Mouse (Mus musculus) midbrain, embryonic 13.5 days (tissue): ENCODE data around the gene Slc4a11. TPM values are rescaled to one million over a fixed set of nuclear protein-coding genes. Genes with fewer than 3 reads are reported as not detected.

ENCODE experiments used
- ATAC-seq: fragments of 200-750 bp; cut with Nextera tagmentation; 2 replicates; pipeline ENCODE4 v1.8.0; 2017; ENCODE audit warnings: mild to moderate bottlenecking, moderate TSS enrichment, moderate library complexity
- H3K27ac ChIP-seq: fragments of 300-500 bp; sonication (generic); 2 replicates; pipeline ENCODE4 v1.5.1; 2015; ENCODE audit warnings: inconsistent platforms, mild to moderate bottlenecking, moderate library complexity
- H3K27me3 ChIP-seq: fragments of 300-500 bp; sonication (generic); 2 replicates; pipeline ENCODE4 v1.6.1; 2015; ENCODE audit warnings: mild to moderate bottlenecking, inconsistent platforms
- H3K36me3 ChIP-seq: fragments of 300-500 bp; sonication (generic); 2 replicates; pipeline ENCODE4 v1.6.1; 2015; ENCODE audit warnings: mild to moderate bottlenecking, inconsistent platforms
- H3K4me1 ChIP-seq: fragments of 300-500 bp; sonication (generic); replicated peaks from 2 replicates; pipeline ENCODE4 v1.6.1; 2015; ENCODE audit warnings: inconsistent platforms
- H3K4me2 ChIP-seq: fragments of 300-500 bp; sonication (generic); replicated peaks from 2 replicates; pipeline ENCODE4 v1.6.1; 2015; ENCODE audit warnings: moderate library complexity, mild to moderate bottlenecking, inconsistent platforms
- H3K4me3 ChIP-seq: fragments of 300-500 bp; sonication (generic); replicated peaks from 2 replicates; pipeline ENCODE4 v1.5.1; 2015; ENCODE audit warnings: mild to moderate bottlenecking, inconsistent platforms
- H3K9ac ChIP-seq: fragments of 300-500 bp; sonication (generic); replicated peaks from 2 replicates; pipeline ENCODE4 v1.6.1; 2015; ENCODE audit warnings: mild to moderate bottlenecking, inconsistent platforms
- H3K9me3 ChIP-seq: fragments of 300-500 bp; sonication (generic); 2 replicates; pipeline ENCODE4 v1.6.1; 2016; ENCODE audit warnings: mild to moderate bottlenecking, inconsistent platforms
- WGBS: fragments of 180-500 bp; shearing (Covaris S2); methylation state at CpG from one replicate; pipeline ENCODE4 v1.1.7; 2015; 5-methylcytosine and 5-hydroxymethylcytosine counted together
- polyA plus RNA-seq: library from polyadenylated mRNA; unstranded; fragments of >200 nt; fragmentation: Nextera tagmentation; extraction: Ambion mirVana; gene quantifications from 2 replicates; pipeline ENCODE4 v1.2.1, GENCODE M21; 2015

Gene Slc4a11
- polyA plus RNA-seq, 1 experiment from 2014 or later = 0.61 TPM

DNA sequence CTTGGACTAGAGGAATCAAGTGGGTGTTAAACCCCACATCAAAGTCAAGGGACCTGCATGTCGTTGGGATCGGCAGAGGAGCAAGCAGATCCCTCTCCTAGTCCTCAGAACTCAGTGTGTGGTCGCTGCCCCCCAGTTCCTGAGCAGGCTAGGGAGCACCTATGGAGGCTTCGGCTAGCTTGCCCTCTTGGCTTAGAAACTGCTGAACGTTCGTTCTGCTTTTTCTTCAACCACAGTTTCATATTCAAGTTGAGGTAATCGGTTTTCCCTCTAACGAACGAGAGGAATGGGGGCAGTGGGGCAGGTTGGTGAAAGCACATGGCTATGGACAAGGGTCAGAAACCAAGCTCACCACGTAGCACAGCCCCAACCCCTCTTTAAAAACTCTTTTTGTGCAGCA, 9.7 kb upstream of the Slc4a11 start:
- ATAC-seq = no peak
- H3K9ac ChIP-seq = no peak overlapping the region
- 64% methylated on average over 10 of the region's 10 CpGs for WGBS
- H3K4me2 ChIP-seq = no peak overlapping the region
- peaks cover 59% of the 10 kb centered on the region for H3K36me3 ChIP-seq
- H3K9me3 ChIP-seq = no peaks in the 10 kb centered on the region
- H3K27ac ChIP-seq = no peak overlapping the region
- no peaks in the 10 kb centered on the region for H3K27me3 ChIP-seq
- no peaks in the 10 kb centered on the region for H3K4me1 ChIP-seq
- no peak overlapping the region for H3K4me3 ChIP-seq

DNA sequence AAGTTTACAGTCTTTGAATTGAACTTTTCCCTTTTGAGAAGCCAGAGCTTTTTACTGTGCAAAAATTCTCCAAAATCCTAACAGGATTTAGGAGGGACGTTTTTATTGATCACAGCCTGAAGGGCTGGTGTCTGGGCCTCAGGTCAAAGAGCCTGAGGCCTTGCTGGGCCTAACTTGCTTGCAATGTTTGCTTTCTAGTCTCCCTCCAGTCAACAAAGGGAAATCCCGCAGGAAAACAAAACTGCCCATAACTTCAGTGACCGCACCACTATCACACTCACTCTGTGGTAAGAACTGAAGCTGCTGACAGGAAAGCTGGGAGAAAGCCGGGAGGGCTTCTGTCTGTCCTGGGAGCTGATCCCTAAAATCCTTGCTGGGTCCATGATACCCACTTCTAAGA, 9.3 kb upstream of the Slc4a11 start:
- H3K27me3 ChIP-seq = no peaks in the 10 kb centered on the region
- no peak overlapping the region for H3K27ac ChIP-seq
- no peak overlapping the region for H3K4me3 ChIP-seq
- H3K9me3 ChIP-seq = no peaks in the 10 kb centered on the region
- no peak overlapping the region for H3K9ac ChIP-seq
- H3K36me3 ChIP-seq = peaks cover 55% of the 10 kb centered on the region
- ATAC-seq = no peak
- no peaks in the 10 kb centered on the region for H3K4me1 ChIP-seq
- no peak overlapping the region for H3K4me2 ChIP-seq
- 75% methylated on average over 4 of the region's 4 CpGs for WGBS

DNA sequence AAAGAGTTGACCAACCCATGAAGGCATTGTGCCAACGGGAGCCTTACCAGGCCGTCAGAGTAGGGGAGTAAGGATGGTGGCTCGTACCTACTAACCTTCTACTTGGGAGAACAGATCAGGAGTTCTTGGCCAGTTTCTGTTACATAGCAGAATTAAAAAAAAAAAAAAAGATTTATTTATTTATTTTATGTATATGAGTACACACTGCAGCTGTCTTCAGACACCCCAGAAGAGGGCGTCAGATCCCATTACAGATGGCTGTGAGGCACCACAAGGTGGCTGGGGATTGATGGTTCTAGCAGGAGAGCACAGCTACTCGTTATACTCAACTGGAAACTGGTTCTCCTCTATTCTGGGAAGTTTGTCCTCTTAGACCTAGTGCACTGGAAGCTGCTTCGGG, 7.9 kb upstream of the Slc4a11 start:
- H3K4me3 ChIP-seq = no peak overlapping the region
- WGBS = 76% methylated on average over 6 of the region's 6 CpGs
- no peaks in the 10 kb centered on the region for H3K9me3 ChIP-seq
- H3K9ac ChIP-seq = no peak overlapping the region
- no peak for ATAC-seq
- H3K4me2 ChIP-seq = no peak overlapping the region
- H3K4me1 ChIP-seq = no peaks in the 10 kb centered on the region
- H3K27ac ChIP-seq = no peak overlapping the region; the same call in 1 of the 2 replicates
- H3K27me3 ChIP-seq = peaks cover 2% of the 10 kb centered on the region; the same call in 1 of the 2 replicates
- H3K36me3 ChIP-seq = peaks cover 41% of the 10 kb centered on the region

DNA sequence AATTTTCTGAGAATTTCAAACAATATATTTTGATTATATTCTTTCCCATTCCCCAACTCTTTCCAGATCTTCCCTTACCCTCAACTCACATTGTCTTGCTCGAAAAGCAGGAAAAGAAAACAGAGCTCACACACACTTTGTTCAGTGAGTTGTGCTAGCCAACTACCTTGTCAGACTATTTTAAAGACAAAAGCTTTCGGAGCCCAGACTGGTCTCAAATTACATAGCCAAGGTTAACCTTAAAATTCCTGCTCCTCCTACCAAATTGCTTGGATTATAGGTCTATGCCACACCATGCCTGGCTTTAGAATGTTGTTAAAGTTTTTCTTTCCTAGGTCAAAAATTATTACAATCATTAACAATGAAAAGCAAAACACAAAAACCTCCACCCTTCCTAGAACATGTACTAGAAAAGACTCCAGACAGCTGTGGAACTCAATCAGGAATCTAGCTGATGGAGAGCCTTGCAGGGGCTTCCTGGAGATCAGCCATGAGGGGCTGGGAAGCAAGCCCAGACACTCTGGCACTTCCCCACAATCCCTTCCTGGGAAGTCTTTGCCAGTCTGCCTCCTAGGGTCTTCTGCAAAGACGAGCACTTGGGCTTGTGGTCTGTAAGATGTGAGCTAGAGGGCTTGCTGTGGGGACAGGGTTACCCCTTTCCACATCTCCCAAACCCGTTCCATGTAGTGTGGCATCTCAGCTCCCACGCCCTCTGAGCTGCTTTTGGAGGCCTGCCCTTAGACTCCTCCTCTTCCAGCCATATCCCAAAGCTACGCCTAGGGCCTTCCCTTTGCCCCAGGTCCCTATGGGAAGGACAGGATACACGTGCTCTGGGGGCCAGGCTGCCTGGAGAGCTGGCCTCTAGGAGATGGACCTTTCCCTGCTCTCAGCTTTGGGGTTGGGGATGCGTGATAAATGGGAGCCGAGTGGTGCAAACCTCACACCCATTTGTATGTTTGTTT, 7.0 kb upstream of the Slc4a11 start:
- WGBS = 72% methylated on average over 9 of the region's 9 CpGs
- H3K9me3 ChIP-seq = no peaks in the 10 kb centered on the region
- no peak for ATAC-seq

DNA sequence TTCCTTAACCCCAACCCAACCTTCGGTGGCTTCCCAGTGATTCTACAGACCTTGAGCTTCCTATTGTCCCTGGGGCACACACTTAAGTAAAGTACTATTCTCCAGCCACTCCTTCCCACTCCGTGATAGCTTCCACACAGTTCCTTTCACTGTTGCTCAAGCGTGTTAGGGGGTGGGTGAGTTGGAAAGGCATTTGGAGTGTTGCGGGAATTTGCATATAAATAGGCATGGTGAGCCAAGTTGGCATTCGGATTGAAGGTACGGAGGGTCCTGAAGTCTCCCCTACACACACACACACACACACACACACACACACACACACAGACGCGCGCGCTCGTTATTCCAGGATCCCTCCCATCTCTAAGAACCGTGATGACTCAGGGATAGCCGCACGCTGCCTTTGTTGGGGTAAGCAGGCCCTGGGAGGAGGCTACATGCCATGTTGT, 525 bp upstream of the Slc4a11 start:
- H3K4me2 ChIP-seq = peak overlapping the region; percentile 98
- no peaks in the 10 kb centered on the region for H3K9me3 ChIP-seq
- 0% methylated on average over 13 of the region's 14 CpGs for WGBS
- peak; percentile 22; the same call in 1 of the 2 replicates for ATAC-seq
- no peaks in the 10 kb centered on the region for H3K36me3 ChIP-seq
- peak overlapping the region; percentile 52 for H3K4me3 ChIP-seq
- peak overlapping the region; percentile 49 for H3K9ac ChIP-seq
- H3K27me3 ChIP-seq = peaks cover 52% of the 10 kb centered on the region
- H3K27ac ChIP-seq = no peak overlapping the region
- peaks cover 20% of the 10 kb centered on the region for H3K4me1 ChIP-seq

More for the DNA sequence above, 7.0 kb upstream of the Slc4a11 start:
- H3K9ac ChIP-seq = no peak overlapping the region
- no peak overlapping the region for H3K4me2 ChIP-seq
- no peak overlapping the region for H3K4me3 ChIP-seq
- H3K36me3 ChIP-seq = peaks cover 32% of the 10 kb centered on the region
- H3K27ac ChIP-seq = no peak overlapping the region
- H3K27me3 ChIP-seq = peaks cover 10% of the 10 kb centered on the region; the same call in 1 of the 2 replicates
- no peaks in the 10 kb centered on the region for H3K4me1 ChIP-seq

DNA sequence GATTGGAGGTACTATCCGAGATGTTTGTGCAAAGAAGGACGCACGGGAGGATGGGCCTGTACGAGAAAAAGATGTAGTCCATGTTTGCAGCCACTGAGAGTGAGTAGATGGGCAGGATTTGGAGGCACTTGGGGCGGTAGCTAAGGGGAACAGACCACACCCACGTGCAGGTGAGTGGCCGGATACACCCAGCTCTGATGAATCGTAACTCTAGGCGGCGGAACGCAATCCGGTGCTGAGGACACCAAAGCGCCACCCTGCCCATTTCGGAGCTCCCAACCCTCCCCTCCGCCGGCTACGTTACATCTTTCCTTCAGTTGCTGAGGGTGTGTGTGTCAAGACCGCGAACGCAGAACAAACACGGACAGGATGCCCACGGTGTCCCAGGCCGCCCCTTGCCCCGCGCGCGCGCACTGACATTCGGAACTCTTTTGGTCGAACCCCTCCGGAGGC, 593 bp downstream of the Slc4a11 start:
- H3K27me3 ChIP-seq = peaks cover 52% of the 10 kb centered on the region
- peak overlapping the region; percentile 49 for H3K9ac ChIP-seq
- H3K9me3 ChIP-seq = no peaks in the 10 kb centered on the region
- H3K4me3 ChIP-seq = peak overlapping the region; percentile 52
- no peaks in the 10 kb centered on the region for H3K36me3 ChIP-seq
- WGBS = under 1% methylated on average over 30 of the region's 31 CpGs
- peak; percentile 19 for ATAC-seq
- H3K27ac ChIP-seq = no peak overlapping the region
- H3K4me2 ChIP-seq = peak overlapping the region; percentile 98
- peaks cover 20% of the 10 kb centered on the region for H3K4me1 ChIP-seq

DNA sequence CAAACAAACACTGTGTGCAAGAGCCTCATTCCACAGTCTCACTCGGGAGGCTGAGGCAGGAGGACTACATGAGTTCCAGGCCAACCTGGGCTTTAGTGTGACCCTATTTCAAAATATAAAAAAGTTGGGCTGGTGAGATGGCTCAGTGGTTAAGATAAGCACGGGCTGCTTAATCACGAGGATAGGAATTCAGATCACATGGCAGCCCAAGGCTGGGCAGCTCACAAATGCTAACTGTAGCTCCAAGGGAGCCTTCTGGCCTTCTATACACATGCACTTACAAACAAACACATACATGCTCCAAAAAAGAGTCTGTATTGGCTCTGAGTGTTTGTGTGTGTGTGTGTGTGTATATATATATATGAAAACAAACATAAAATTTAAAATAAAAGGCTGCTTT, 3.8 kb downstream of the Slc4a11 start:
- Histone ChIP-seq H3K9me3 (no peaks in the 10 kb centered on the region), H3K4me2 (no peak overlapping the region), H3K9ac (no peak overlapping the region), H3K36me3 (no peaks in the 10 kb centered on the region), H3K27me3 (peaks cover 37% of the 10 kb centered on the region), H3K4me1 (peaks cover 20% of the 10 kb centered on the region), H3K4me3 (no peak overlapping the region), H3K27ac (no peak overlapping the region)
- no peak for ATAC-seq
- 50% methylated on average over 3 of the region's 3 CpGs for WGBS

DNA sequence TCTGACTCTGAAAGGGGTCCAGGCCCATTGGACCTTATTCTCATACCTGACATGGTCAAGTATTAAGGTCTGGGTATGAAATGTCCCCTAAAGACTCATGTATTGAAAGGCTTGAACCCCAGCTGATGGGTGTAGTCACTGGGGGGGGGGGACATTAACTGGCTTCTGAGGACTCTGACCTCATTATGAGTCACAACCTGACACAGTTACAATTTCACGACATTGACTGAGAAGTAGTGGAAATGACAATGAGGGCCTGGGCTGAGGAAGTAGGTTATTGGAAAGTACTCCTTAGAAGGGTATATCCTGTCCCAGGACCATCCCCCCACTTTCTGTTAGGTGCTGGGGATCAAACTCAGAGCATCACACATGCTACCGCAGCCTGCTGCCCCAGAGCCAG, 8.3 kb downstream of the Slc4a11 start:
- peaks cover 34% of the 10 kb centered on the region for H3K36me3 ChIP-seq
- no peak overlapping the region for H3K9ac ChIP-seq
- no peaks in the 10 kb centered on the region for H3K4me1 ChIP-seq
- no peak overlapping the region for H3K27ac ChIP-seq
- no peaks in the 10 kb centered on the region for H3K27me3 ChIP-seq
- no peak overlapping the region for H3K4me2 ChIP-seq
- 84% methylated on average over 2 of the region's 2 CpGs for WGBS
- H3K4me3 ChIP-seq = no peak overlapping the region
- no peaks in the 10 kb centered on the region for H3K9me3 ChIP-seq
- no peak for ATAC-seq

DNA sequence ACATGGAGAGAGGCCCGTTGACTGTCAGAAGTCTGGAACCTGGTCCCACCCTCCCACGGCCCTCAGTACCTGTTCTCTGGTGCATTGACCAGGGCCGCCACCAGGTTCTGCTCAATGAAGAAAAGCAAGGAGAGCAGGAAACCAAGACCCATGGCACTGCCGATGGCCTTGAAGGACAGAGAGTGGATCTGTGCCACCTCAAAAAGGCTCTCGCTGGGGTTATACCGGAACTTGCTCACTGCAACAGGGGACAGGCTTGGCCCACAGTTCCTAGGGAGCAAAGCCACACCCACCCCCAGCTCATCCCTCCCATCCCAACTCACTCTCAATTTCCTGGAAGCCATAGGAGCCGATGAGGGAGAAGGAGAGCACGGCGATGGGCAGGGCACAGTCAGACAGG, 11.9 kb downstream of the Slc4a11 start:
- Histone ChIP-seq H3K4me3 (no peak overlapping the region), H3K4me1 (no peaks in the 10 kb centered on the region), H3K9me3 (no peaks in the 10 kb centered on the region), H3K27ac (no peak overlapping the region), H3K4me2 (no peak overlapping the region), H3K9ac (no peak overlapping the region), H3K36me3 (peaks cover 69% of the 10 kb centered on the region), H3K27me3 (no peaks in the 10 kb centered on the region)
- no peak for ATAC-seq
- WGBS = 92% methylated on average over 9 of the region's 9 CpGs

DNA sequence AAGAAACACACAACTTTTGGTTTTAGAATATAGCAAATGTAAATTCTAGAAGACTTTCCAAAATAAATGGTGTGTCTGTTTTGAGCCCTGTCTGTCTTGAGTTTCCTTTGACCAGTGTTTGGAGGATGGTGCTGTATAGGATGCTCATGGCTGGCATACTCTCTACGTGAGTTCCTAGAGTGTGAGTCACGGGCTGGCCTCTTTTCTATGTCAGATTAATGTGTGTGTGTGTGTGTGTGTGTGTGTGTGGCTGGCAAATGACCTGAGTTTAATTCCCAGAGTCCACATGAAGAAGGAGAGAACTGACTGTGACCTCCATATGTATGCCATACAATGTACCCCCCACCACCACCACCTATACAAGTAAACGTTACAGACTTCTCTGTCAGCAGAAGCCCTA, 15.8 kb downstream of the Slc4a11 start:
- Histone ChIP-seq H3K27me3 (no peaks in the 10 kb centered on the region), H3K9me3 (no peaks in the 10 kb centered on the region), H3K4me3 (no peak overlapping the region), H3K27ac (no peak overlapping the region), H3K36me3 (peaks cover 100% of the 10 kb centered on the region), H3K4me2 (no peak overlapping the region), H3K9ac (no peak overlapping the region), H3K4me1 (no peaks in the 10 kb centered on the region)
- 84% methylated on average over 3 of the region's 3 CpGs for WGBS
- ATAC-seq = no peak

DNA sequence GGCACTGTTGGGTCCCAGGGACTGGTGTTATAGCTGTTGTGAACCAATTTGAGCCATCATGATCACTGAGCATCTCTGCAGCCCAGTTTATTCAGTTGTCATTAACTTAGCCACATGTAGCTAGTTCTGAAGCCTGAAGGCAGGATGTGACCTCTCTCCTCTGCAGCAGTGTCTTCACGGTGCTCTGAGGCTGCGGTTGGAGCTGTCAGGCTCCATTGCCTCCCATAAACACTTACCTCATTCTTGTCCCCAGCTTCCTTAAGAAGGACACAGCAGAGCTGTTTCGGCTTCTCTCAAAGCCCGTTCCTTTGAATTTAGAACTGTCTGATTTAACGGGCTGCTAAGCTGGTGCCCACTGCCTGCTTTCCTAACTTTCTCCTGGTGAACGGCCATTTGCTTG, 17.4 kb downstream of the Slc4a11 start:
- WGBS = 92% methylated on average over 6 of the region's 6 CpGs
- no peak overlapping the region for H3K27ac ChIP-seq
- no peaks in the 10 kb centered on the region for H3K4me1 ChIP-seq
- H3K4me2 ChIP-seq = no peak overlapping the region
- H3K27me3 ChIP-seq = no peaks in the 10 kb centered on the region
- peaks cover 100% of the 10 kb centered on the region for H3K36me3 ChIP-seq
- no peak for ATAC-seq
- no peak overlapping the region for H3K4me3 ChIP-seq
- H3K9me3 ChIP-seq = no peaks in the 10 kb centered on the region
- H3K9ac ChIP-seq = no peak overlapping the region

DNA sequence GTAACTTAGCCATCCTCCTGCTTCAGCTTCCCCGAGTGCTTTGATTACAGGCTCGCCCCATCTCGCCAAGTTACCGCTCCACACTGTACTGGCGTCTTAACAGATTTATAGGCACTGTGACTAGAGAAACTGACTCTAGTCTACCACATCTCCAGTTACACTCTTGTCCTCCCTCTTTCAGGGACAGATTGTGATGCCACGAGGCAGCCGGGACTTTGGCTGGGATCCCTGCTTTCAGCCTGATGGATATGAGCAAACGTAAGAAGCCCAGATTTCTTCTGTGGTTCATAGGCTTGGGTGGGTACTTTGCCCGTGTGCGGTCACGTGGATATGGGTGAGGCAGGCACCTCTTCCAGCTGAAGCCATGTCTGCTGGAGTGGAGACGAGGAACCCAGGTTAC, 18.2 kb downstream of the Slc4a11 start:
- Histone ChIP-seq H3K9ac (no peak overlapping the region), H3K4me3 (no peak overlapping the region), H3K36me3 (peaks cover 98% of the 10 kb centered on the region), H3K4me1 (no peaks in the 10 kb centered on the region), H3K27me3 (no peaks in the 10 kb centered on the region), H3K4me2 (no peak overlapping the region), H3K27ac (no peak overlapping the region), H3K9me3 (no peaks in the 10 kb centered on the region)
- ATAC-seq = no peak
- 96% methylated on average over 12 of the region's 12 CpGs for WGBS
